Mouse (Mus musculus) spleen, postnatal 10 days (tissue): ENCODE data around the gene Cd6.

ENCODE experiments used
- DNase-seq, 2 experiments: peaks; one replicate each; pipeline ENCODE4 v3.0.0; 2021 to 2022; ENCODE audit warnings: low spot score in 2 of 2

The Cd6 gene

GRCm38 (mm10) chr19:10829436-10830175 lies at the start of gene Cd6:
Gene Cd6, minus strand, starts transcription at chr19:10830058.
- no peak for DNase-seq

GRCm38 (mm10) chr19:10878201-10878837 lies 48.5 kb upstream of the Cd6 start:
- DNase-seq: no peak

GRCm38 (mm10) chr19:10871328-10871961 lies 41.6 kb upstream of the Cd6 start:
- DNase-seq: no peak

GRCm38 (mm10) chr19:10870676-10871075 lies 40.8 kb upstream of the Cd6 start:
- no peak for DNase-seq

- no peak for DNase-seq
These were observed 40.1 kb upstream of the Cd6 start, which contains the start of gene Tmem132a for GRCm38 (mm10) chr19:10869886-10870527. Gene Tmem132a, minus strand, starts transcription at chr19:10869940.

GRCm38 (mm10) chr19:10869241-10869885 lies 39.5 kb upstream of the Cd6 start:
- peak in 1 of 2 experiments; percentile 38 for DNase-seq

- DNase-seq: no peak
These were observed 38.8 kb upstream of the Cd6 start for GRCm38 (mm10) chr19:10868623-10869141.

- DNase-seq: no peak
These were observed 38.2 kb upstream of the Cd6 start for GRCm38 (mm10) chr19:10867946-10868622.

- no peak for DNase-seq
These were observed 36.5 kb upstream of the Cd6 start for GRCm38 (mm10) chr19:10866351-10866750.

GRCm38 (mm10) chr19:10860072-10860497 lies 30.2 kb upstream of the Cd6 start:
- no peak for DNase-seq

GRCm38 (mm10) chr19:10856520-10856919 lies 26.7 kb upstream of the Cd6 start:
- DNase-seq: no peak

- DNase-seq: no peak
These were observed 25.6 kb upstream of the Cd6 start for GRCm38 (mm10) chr19:10855422-10855821.

GRCm38 (mm10) chr19:10847311-10848087 lies 17.6 kb upstream of the Cd6 start:
- DNase-seq: no peak

GRCm38 (mm10) chr19:10846150-10846549 lies 16.3 kb upstream of the Cd6 start:
- DNase-seq: no peak

- DNase-seq: no peak
These were observed 15.6 kb upstream of the Cd6 start for GRCm38 (mm10) chr19:10845454-10845853.

- no peak for DNase-seq
These were observed 14.3 kb upstream of the Cd6 start for GRCm38 (mm10) chr19:10844206-10844605.

GRCm38 (mm10) chr19:10842914-10843313 lies 13.1 kb upstream of the Cd6 start:
- peak in 1 of 2 experiments; percentile 53 for DNase-seq

- DNase-seq: peak in 1 of 2 experiments; percentile 60
These were observed 12.1 kb upstream of the Cd6 start for GRCm38 (mm10) chr19:10841721-10842626.
